Mouse (Mus musculus) midbrain, embryonic 13.5 days (tissue): ENCODE measurements around the gene Pdcl2. TPM values are rescaled to one million over a fixed set of nuclear protein-coding genes. Genes with fewer than 3 reads are reported as not detected.

Experiments
- ATAC-seq: fragments of 200-750 bp; cut with Nextera tagmentation; 2 replicates; pipeline ENCODE4 v1.8.0; 2017; ENCODE audit warnings: mild to moderate bottlenecking, moderate TSS enrichment, moderate library complexity
- H3K27ac ChIP-seq: fragments of 300-500 bp; sonication (generic); 2 replicates; pipeline ENCODE4 v1.5.1; 2015; ENCODE audit warnings: inconsistent platforms, mild to moderate bottlenecking, moderate library complexity
- H3K27me3 ChIP-seq: fragments of 300-500 bp; sonication (generic); 2 replicates; pipeline ENCODE4 v1.6.1; 2015; ENCODE audit warnings: mild to moderate bottlenecking, inconsistent platforms
- H3K36me3 ChIP-seq: fragments of 300-500 bp; sonication (generic); 2 replicates; pipeline ENCODE4 v1.6.1; 2015; ENCODE audit warnings: mild to moderate bottlenecking, inconsistent platforms
- H3K4me1 ChIP-seq: fragments of 300-500 bp; sonication (generic); replicated peaks from 2 replicates; pipeline ENCODE4 v1.6.1; 2015; ENCODE audit warnings: inconsistent platforms
- H3K4me2 ChIP-seq: fragments of 300-500 bp; sonication (generic); replicated peaks from 2 replicates; pipeline ENCODE4 v1.6.1; 2015; ENCODE audit warnings: moderate library complexity, mild to moderate bottlenecking, inconsistent platforms
- H3K4me3 ChIP-seq: fragments of 300-500 bp; sonication (generic); replicated peaks from 2 replicates; pipeline ENCODE4 v1.5.1; 2015; ENCODE audit warnings: mild to moderate bottlenecking, inconsistent platforms
- H3K9ac ChIP-seq: fragments of 300-500 bp; sonication (generic); replicated peaks from 2 replicates; pipeline ENCODE4 v1.6.1; 2015; ENCODE audit warnings: mild to moderate bottlenecking, inconsistent platforms
- H3K9me3 ChIP-seq: fragments of 300-500 bp; sonication (generic); 2 replicates; pipeline ENCODE4 v1.6.1; 2016; ENCODE audit warnings: mild to moderate bottlenecking, inconsistent platforms
- WGBS: fragments of 180-500 bp; shearing (Covaris S2); methylation state at CpG from one replicate; pipeline ENCODE4 v1.1.7; 2015; 5-methylcytosine and 5-hydroxymethylcytosine counted together
- polyA plus RNA-seq: library from polyadenylated mRNA; unstranded; fragments of >200 nt; fragmentation: Nextera tagmentation; extraction: Ambion mirVana; gene quantifications from 2 replicates; pipeline ENCODE4 v1.2.1, GENCODE M21; 2015

The Pdcl2 gene
- polyA plus RNA-seq, 1 experiment from 2014 or later = not detected

DNA sequence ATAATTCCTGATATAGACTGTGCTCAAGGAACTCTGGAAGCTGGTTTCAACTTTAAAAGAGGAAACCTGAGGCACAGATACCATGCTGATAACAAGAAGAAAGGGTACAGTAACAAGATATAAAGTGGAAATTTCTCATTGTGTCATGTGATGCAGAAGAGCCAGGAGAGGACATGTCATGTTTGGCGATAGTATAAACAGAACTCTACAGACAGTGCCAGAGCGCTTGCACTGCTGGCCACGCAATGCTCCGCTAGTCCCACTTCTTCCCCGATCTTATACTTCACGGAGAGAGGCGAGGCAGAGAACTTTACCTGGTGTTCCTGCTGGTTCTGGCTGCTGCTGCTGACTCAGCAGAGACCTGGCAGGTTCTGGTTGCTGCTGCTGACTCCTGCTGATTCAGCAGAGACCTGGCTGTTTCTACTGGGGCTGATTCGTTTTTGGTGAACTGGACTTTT is 41.7 kb downstream of the Pdcl2 start:
- Histone ChIP-seq H3K27ac (no peak overlapping the region), H3K4me3 (no peak overlapping the region), H3K36me3 (no peaks in the 10 kb centered on the region), H3K9ac (no peak overlapping the region), H3K4me2 (no peak overlapping the region), H3K27me3 (no peaks in the 10 kb centered on the region), H3K9me3 (no peaks in the 10 kb centered on the region), H3K4me1 (peaks cover 4% of the 10 kb centered on the region; the same call in 1 of the 2 replicates)
- no peak for ATAC-seq
- 91% methylated on average over 8 of the region's 8 CpGs for WGBS

DNA sequence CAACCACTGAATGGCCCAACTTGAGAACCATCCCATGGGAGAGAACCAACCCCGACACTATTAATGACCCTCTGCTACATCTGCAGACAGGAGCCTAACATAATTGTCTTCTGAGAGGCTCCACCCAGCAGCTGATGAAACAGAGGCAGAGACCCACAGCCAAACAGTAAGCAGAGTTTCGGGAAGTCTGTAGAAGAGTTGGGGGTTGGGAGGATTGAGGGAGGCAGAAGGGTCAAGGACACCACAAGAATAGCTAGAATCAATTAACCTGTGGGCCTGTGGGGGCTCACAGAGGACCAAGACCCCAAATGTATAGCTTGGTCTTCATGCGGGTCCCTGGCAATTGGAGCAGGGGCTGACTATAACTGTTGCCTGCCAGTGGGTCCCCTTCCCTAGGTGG is 42.7 kb downstream of the Pdcl2 start:
- Histone ChIP-seq H3K27ac (no peak overlapping the region), H3K4me2 (no peak overlapping the region), H3K9me3 (no peaks in the 10 kb centered on the region), H3K9ac (no peak overlapping the region), H3K4me3 (no peak overlapping the region), H3K27me3 (no peaks in the 10 kb centered on the region), H3K36me3 (no peaks in the 10 kb centered on the region), H3K4me1 (peaks cover 4% of the 10 kb centered on the region; the same call in 1 of the 2 replicates)
- 94% methylated on average over 3 of the region's 3 CpGs for WGBS
- ATAC-seq = no peak

DNA sequence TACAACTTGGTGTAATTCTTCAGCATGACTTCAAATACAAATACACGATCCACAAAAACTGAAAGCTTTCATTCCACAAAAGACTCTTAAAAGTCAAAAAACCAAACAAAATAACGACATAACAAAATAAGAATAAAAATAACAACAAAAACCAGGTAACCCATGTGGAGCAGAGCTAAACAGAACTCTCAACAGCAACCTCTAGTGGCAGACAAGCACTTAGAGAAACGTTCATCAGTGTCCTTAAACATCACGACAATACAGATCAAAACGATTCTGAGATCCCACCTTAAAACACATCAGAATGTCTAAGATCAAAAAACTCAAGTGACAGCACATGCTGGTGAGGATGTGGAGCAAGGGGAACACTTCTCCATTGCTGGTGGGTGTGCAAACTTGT is 43.9 kb downstream of the Pdcl2 start:
- no peak overlapping the region for H3K27ac ChIP-seq
- no peak overlapping the region for H3K9ac ChIP-seq
- no peaks in the 10 kb centered on the region for H3K36me3 ChIP-seq
- H3K27me3 ChIP-seq = no peaks in the 10 kb centered on the region
- peaks cover 4% of the 10 kb centered on the region; the same call in 1 of the 2 replicates for H3K4me1 ChIP-seq
- no peak overlapping the region for H3K4me3 ChIP-seq
- ATAC-seq = no peak
- no peaks in the 10 kb centered on the region for H3K9me3 ChIP-seq
- H3K4me2 ChIP-seq = no peak overlapping the region
- 79% methylated on average over 5 of the region's 5 CpGs for WGBS

DNA sequence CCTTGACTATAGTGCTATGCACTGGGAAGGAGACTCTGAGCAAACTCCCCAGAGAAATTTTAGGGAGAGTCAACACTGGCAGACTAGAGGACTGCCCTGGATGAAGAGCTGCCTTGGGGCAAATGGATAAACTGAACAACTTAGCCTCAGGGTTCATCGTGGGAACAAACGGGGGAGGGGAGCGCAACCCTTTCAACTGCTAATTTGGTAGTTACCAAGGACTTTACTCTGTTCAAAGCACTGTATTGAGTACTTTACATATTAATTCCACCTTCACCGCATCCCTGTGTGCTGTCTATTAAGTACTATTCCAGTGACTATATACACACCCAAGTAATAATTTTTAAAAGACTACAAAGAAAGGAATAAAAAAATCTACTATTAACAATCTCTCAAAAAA is 45.3 kb downstream of the Pdcl2 start:
- WGBS = 30% methylated on average over 4 of the region's 4 CpGs
- H3K36me3 ChIP-seq = no peaks in the 10 kb centered on the region
- ATAC-seq = no peak

DNA sequence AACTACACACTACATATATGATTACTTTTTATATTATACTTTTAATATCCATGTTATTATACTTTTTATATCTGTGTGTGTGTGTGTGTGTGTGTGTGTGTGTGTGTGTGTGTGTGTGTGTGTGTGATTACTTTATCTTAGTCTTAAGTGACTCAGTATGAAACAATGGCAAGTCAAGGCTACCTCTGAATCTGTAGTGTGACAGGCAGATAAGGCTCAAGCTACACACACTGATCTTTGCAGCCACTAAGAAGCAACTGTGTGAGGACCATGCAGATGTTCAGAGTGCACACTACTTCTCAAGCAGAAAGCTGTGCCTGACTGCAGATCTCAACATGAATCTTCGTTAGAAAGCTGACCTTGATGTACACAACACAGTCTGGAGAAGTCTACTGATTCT is 47.1 kb downstream of the Pdcl2 start:
- no peak overlapping the region for H3K9ac ChIP-seq
- H3K9me3 ChIP-seq = no peaks in the 10 kb centered on the region
- no peaks in the 10 kb centered on the region for H3K36me3 ChIP-seq
- H3K4me2 ChIP-seq = no peak overlapping the region
- no peak overlapping the region for H3K27ac ChIP-seq
- ATAC-seq = no peak
- no peak overlapping the region for H3K4me3 ChIP-seq
- H3K27me3 ChIP-seq = no peaks in the 10 kb centered on the region
- H3K4me1 ChIP-seq = peaks cover 4% of the 10 kb centered on the region; the same call in 1 of the 2 replicates
- WGBS = 96% methylated on average over 1 of the region's 1 CpGs

More for the DNA sequence above, 45.3 kb downstream of the Pdcl2 start:
- no peak overlapping the region for H3K4me2 ChIP-seq
- no peaks in the 10 kb centered on the region for H3K27me3 ChIP-seq
- H3K27ac ChIP-seq = no peak overlapping the region
- H3K9ac ChIP-seq = no peak overlapping the region
- peaks cover 4% of the 10 kb centered on the region; the same call in 1 of the 2 replicates for H3K4me1 ChIP-seq
- H3K4me3 ChIP-seq = no peak overlapping the region
- no peaks in the 10 kb centered on the region for H3K9me3 ChIP-seq

DNA sequence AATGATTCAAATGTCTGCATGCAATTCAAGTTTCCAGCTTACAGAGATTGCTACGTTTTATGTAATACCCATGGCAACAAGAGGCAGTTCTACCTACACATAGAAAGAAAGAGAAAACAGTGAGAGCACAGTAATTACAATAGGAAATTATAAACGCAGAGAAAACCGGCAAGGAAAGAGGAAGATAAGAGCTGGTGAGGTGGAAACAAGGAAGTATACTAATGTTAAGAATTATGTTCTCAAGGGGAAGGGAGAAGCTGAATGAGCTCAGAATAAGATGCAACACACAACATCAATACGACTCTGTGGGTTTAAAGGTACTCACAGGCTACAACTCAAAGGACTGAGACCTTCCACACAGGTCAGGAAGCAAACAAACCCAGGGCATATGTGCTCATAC is 56.0 kb downstream of the Pdcl2 start:
- H3K9ac ChIP-seq = no peak overlapping the region
- H3K4me2 ChIP-seq = no peak overlapping the region
- no peak overlapping the region for H3K27ac ChIP-seq
- no peaks in the 10 kb centered on the region for H3K9me3 ChIP-seq
- no peak for ATAC-seq
- 93% methylated on average over 4 of the region's 4 CpGs for WGBS
- no peaks in the 10 kb centered on the region for H3K4me1 ChIP-seq
- H3K4me3 ChIP-seq = no peak overlapping the region
- no peaks in the 10 kb centered on the region for H3K27me3 ChIP-seq
- no peaks in the 10 kb centered on the region for H3K36me3 ChIP-seq

Other genes starting within 250 kb of the Pdcl2 start
- 15.9 and 17.1 TPM in 2 replicates for gene Srd5a3, start 190.9 kb downstream of the Pdcl2 start, polyA plus RNA-seq
- gene Tmem165, start 147.3 kb downstream of the Pdcl2 start, polyA plus RNA-seq = 47.0 and 56.2 TPM in 2 replicates
- 13.0 and 13.9 TPM in 2 replicates for gene Clock, start 26.4 kb downstream of the Pdcl2 start, polyA plus RNA-seq
- gene Nmu, start 32.6 kb upstream of the Pdcl2 start, polyA plus RNA-seq = not detected in 2 replicates
- gene Gm7271, start 152.9 kb upstream of the Pdcl2 start, polyA plus RNA-seq = not detected in 2 replicates
- gene Exoc1, start 198.2 kb upstream of the Pdcl2 start, polyA plus RNA-seq = 61.7 and 65.3 TPM in 2 replicates